Mouse (Mus musculus) intestine, embryonic 16.5 days (tissue): ENCODE measurements at regions not wholly inside any gene's neighbourhood (a gene's known extent, or its start where the extent isn't known, plus 50 kb on each side); places are given as distances from the start of the nearest gene placed in this dataset.
"Not testable (repeated sequence)": the region's sequence is repeated elsewhere in the genome, so short reads cannot be mapped to it uniquely, and the experiment has no call there.

Source experiments
- ATAC-seq: fragments of 200-750 bp; cut with Nextera tagmentation; 2 replicates; pipeline ENCODE4 v1.8.0; 2017; ENCODE audit warnings: moderate TSS enrichment, moderate library complexity
- H3K27ac ChIP-seq: fragments of 300-500 bp; sonication (generic); 2 replicates; pipeline ENCODE4 v1.5.1; 2014; ENCODE audit warnings: mild to moderate bottlenecking, low read length
- H3K27me3 ChIP-seq: fragments of 300-500 bp; sonication (generic); replicated peaks from 2 replicates; pipeline ENCODE4 v1.6.1; 2014; ENCODE audit warnings: low read length, control low read depth, mixed read lengths; ENCODE audit not compliant: control insufficient read depth, insufficient read depth
- H3K36me3 ChIP-seq: fragments of 300-500 bp; sonication (generic); 2 replicates; pipeline ENCODE4 v1.6.1; 2014; ENCODE audit warnings: low read length, control low read depth; ENCODE audit not compliant: control insufficient read depth, insufficient read depth
- H3K4me1 ChIP-seq: fragments of 300-500 bp; sonication (generic); 2 replicates; pipeline ENCODE4 v1.6.1; 2014; ENCODE audit warnings: low read length, control low read depth, mixed read lengths; ENCODE audit not compliant: control insufficient read depth, insufficient read depth
- H3K4me2 ChIP-seq: fragments of 300-500 bp; sonication (generic); 2 replicates; pipeline ENCODE4 v1.6.1; 2014; ENCODE audit warnings: low read depth, low read length, control low read depth
- H3K4me3 ChIP-seq: fragments of 300-500 bp; sonication (generic); 2 replicates; pipeline ENCODE4 v1.5.1; 2014; ENCODE audit warnings: mild to moderate bottlenecking, low read length
- H3K9ac ChIP-seq: fragments of 300-500 bp; sonication (generic); 2 replicates; pipeline ENCODE4 v1.6.1; 2014; ENCODE audit warnings: low read depth, low read length
- H3K9me3 ChIP-seq: fragments of 300-500 bp; sonication (generic); 2 replicates; pipeline ENCODE4 v1.6.1; 2016; ENCODE audit warnings: low read length, control low read depth; ENCODE audit not compliant: control insufficient read depth
- WGBS: fragments of 180-500 bp; shearing (Covaris S2); extraction: QIAGEN DNeasy Blood & Tissue Kit; methylation state at CpG from one replicate; pipeline ENCODE4 v1.1.7; 2014; 5-methylcytosine and 5-hydroxymethylcytosine counted together

DNA sequence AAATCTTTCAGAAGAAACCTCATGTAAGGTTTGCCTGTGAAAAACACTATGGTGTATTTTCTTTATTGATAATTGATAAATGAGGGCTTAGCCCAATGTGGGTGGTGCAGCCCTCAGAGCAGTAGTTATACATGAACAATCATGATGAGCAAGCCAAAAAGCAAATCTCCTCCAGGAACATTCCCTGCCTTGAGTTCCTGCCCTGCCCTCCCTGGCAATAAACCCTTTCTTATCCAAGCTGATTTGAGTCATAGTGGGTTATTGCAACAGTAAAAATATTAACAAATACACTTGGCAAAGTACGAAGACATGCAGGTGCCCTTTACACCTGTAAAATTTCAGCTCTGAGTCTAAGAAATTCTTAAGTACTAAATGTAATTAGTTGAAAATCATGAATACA lies 229.8 kb downstream of the Casp12 start:
- H3K9me3 ChIP-seq = no peaks in the 10 kb centered on the region
- H3K9ac ChIP-seq = no peak overlapping the region
- no peaks in the 10 kb centered on the region for H3K4me1 ChIP-seq
- H3K36me3 ChIP-seq = no peaks in the 10 kb centered on the region
- 64% methylated on average over 1 of the region's 1 CpGs for WGBS
- H3K27me3 ChIP-seq = no peaks in the 10 kb centered on the region
- no peak overlapping the region for H3K4me3 ChIP-seq
- H3K27ac ChIP-seq = no peak overlapping the region
- no peak overlapping the region for H3K4me2 ChIP-seq
- ATAC-seq = peak; percentile 76

DNA sequence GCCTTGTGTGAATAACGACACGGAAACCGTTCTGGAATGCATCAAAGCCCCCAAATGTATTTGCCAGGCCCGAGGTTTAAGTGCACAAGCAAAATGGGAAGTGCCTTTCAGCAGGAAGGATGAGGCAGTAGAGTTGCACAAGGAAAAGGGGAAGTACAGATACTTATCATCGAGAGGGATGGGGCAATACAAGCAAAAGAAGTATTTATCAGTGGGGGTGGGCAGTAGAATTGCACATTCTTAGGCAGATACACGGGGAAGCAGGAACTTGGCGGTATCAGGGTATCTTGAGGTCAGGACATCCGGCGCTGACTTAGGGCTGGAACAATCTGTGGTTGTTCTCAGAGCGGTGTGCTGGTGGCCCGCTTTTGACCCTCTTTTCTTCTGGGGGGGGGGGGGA lies 232.9 kb downstream of the Casp12 start:
- not testable (repeated sequence) for ATAC-seq, H3K27me3 ChIP-seq, H3K4me3 ChIP-seq, H3K27ac ChIP-seq, H3K9ac ChIP-seq, H3K4me2 ChIP-seq, H3K4me1 ChIP-seq, H3K36me3 ChIP-seq, H3K9me3 ChIP-seq
- 79% methylated on average over 11 of the region's 11 CpGs for WGBS

DNA sequence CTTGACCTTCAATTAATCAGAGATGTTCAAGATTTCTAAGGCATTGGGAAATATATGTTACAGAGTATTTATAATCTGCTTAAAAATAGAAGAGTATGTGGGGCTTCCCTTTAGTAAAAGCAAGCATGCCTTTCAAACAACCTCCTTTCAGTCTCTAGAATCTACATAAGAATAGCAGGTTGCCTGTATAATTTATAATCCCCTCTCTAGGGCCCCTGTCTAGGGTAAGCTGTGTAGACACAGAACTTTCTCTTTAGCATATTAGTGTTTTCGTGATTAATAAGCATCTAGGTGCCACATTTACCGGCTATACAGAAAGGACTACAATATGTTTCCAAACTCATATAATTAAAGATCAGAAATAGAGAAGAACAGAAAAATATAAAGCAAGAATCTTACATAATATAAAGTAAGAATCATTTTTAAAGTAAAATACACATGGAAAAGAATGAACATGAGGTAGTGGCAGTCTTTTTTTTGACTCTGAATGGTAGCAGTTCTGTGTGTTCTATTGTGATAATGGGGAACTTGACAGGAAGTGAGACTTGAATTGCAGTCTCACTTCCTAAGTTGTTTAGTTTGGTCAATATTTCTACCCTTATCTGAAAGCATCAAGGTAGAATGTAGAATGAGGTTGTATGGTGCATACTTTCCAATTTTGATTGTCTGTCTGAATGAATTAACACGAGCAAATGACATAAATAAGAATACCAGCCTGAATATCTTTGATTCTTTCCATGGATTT lies 250.8 kb downstream of the Casp12 start:
- H3K4me1 ChIP-seq = no peaks in the 10 kb centered on the region
- no peaks in the 10 kb centered on the region for H3K9me3 ChIP-seq
- no peak overlapping the region for H3K4me3 ChIP-seq
- H3K27me3 ChIP-seq = no peaks in the 10 kb centered on the region
- ATAC-seq = no peak
- no peak overlapping the region for H3K4me2 ChIP-seq
- H3K27ac ChIP-seq = no peak overlapping the region
- H3K9ac ChIP-seq = no peak overlapping the region
- H3K36me3 ChIP-seq = no peaks in the 10 kb centered on the region
- WGBS = 79% methylated on average over 3 of the region's 3 CpGs

DNA sequence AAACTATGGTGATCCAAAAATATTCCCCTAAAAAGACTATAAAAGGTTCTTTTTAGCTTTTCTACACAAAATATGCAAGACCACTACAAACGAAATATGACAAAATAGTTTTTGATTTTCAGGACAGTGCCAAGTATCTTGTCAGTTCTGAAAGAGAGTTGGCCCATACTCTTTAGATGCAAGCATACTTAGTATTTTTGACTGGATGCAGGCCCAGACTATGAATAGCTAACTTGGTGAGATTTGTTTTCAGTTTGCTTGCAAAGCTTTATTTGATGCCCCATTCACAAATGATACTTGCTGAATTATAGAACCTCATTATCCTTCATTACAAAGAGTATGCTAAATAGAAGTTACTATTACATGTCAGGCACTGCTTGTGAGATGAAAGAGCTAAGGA lies 258.8 kb downstream of the Casp12 start:
- H3K9ac ChIP-seq = no peak overlapping the region
- H3K4me2 ChIP-seq = no peak overlapping the region
- H3K27ac ChIP-seq = no peak overlapping the region
- ATAC-seq = no peak
- H3K9me3 ChIP-seq = no peaks in the 10 kb centered on the region
- no peaks in the 10 kb centered on the region for H3K27me3 ChIP-seq
- H3K36me3 ChIP-seq = no peaks in the 10 kb centered on the region
- no peaks in the 10 kb centered on the region for H3K4me1 ChIP-seq
- WGBS = 49% methylated on average over 1 of the region's 1 CpGs
- H3K4me3 ChIP-seq = no peak overlapping the region

DNA sequence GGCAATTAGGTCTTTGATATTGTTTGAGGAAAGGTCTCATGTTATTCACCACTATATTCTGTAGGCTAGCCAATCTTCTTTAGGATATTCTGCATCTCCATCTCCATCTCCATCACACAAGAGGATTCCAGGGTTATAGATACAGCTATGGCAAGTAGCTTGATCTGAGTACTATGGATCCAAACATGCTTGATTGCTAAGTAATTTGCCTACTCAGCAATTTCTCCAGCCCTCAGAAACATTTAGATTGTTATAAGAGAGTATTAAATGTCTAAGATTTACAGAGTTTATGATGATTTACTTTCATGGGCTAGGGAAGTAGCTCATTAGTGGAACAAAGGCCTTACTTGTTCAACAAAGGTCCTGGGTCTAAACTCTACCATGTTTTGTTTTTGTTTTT lies 259.8 kb downstream of the Casp12 start:
- Histone ChIP-seq H3K9me3 (no peaks in the 10 kb centered on the region), H3K9ac (no peak overlapping the region), H3K4me3 (no peak overlapping the region), H3K36me3 (no peaks in the 10 kb centered on the region), H3K27ac (no peak overlapping the region), H3K4me2 (no peak overlapping the region), H3K4me1 (no peaks in the 10 kb centered on the region), H3K27me3 (no peaks in the 10 kb centered on the region)
- ATAC-seq = no peak

DNA sequence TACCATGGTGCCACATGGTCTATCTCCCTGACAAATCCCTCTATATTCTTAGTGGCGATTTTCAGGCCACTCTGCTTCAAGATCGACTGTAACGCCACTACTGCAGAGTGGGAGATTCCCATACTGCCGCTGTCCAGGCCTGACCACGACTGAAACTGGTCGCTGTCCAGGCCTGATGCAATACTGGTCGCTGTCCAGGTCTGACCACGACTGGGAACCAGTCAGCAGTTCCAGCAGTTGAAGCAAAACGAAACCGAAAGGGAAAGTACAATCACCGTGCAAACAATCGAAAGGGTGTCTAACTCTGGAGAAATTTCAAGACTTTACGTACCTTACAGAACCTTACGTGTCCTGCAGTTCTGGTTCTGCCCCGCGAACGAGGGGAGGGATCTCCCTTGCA lies 271.5 kb downstream of the Casp12 start:
- H3K4me2 ChIP-seq = no peak overlapping the region
- ATAC-seq = no peak
- 92% methylated on average over 17 of the region's 17 CpGs for WGBS
- no peak overlapping the region for H3K27ac ChIP-seq
- no peaks in the 10 kb centered on the region for H3K9me3 ChIP-seq
- H3K27me3 ChIP-seq = no peaks in the 10 kb centered on the region
- no peak overlapping the region for H3K4me3 ChIP-seq
- no peak overlapping the region for H3K9ac ChIP-seq
- no peaks in the 10 kb centered on the region for H3K36me3 ChIP-seq
- no peaks in the 10 kb centered on the region for H3K4me1 ChIP-seq

DNA sequence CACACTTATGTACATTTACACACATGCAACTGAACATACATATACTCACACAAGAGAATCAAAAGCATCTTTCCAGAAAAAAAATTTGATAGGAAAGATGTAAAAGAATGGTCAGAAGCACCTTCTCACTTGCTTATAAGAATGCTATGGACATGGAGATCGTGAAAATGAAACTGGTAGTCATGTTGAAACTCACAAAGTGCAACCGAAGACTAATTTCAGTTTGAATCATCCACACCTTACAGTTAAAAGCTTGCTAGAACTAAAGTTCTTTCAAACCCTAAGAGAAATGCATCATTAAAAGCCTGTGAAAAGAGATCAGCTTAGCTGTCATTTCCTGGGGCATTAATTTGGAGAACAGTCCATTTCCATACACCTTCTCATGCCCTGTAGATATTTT lies 278.2 kb downstream of the Casp12 start:
- Histone ChIP-seq H3K27ac (no peak overlapping the region), H3K9ac (no peak overlapping the region), H3K36me3 (no peaks in the 10 kb centered on the region), H3K9me3 (no peaks in the 10 kb centered on the region), H3K4me2 (no peak overlapping the region), H3K4me3 (no peak overlapping the region), H3K4me1 (no peaks in the 10 kb centered on the region), H3K27me3 (no peaks in the 10 kb centered on the region)
- 92% methylated on average over 2 of the region's 2 CpGs for WGBS
- ATAC-seq = no peak

DNA sequence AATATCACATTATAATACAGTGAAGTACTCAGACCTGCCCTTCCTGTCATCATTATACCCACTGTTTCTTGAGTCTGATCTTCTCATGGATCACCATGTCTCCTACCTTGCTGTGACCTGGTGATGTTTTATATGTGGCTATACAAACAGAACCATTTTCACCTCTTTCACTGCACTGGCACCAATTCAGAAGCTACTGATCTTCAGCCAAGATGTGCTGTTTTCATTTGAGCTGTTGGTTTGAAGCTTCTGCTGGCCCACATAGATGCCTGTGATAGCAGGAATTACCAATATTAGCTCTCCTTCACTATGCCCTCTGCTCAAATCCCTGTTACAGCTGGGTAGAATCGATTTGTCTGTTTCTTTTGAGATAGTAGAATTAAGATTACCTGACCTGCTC lies 282.3 kb downstream of the Casp12 start:
- no peaks in the 10 kb centered on the region for H3K4me1 ChIP-seq
- H3K9ac ChIP-seq = no peak overlapping the region
- H3K4me2 ChIP-seq = no peak overlapping the region
- no peaks in the 10 kb centered on the region for H3K27me3 ChIP-seq
- H3K36me3 ChIP-seq = no peaks in the 10 kb centered on the region
- WGBS = 57% methylated on average over 1 of the region's 1 CpGs
- H3K4me3 ChIP-seq = no peak overlapping the region
- H3K27ac ChIP-seq = no peak overlapping the region
- H3K9me3 ChIP-seq = no peaks in the 10 kb centered on the region
- ATAC-seq = no peak

DNA sequence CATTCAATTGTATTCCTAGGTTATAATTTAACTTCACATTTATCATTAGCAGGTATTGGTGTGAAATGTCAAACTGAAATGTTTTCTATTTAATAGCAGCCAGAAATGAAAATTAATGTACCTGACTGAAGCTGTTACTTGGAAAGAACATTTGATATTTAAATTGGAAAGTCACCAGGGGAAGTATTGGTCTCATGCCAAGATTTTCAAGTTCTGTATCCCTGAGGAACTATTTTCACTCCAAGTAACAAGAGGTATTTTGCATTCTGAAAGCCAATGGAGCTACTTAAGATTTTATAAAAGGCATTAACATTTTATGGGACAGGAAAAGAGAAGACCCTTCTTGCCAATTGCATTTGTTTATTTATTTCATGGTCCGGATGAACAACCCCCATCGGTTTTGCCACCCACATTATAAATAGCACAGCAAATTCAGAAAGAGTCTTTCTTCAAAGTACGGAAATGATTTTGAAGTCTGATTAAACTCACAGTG lies 289.3 kb downstream of the Casp12 start:
- ATAC-seq = no peak

DNA sequence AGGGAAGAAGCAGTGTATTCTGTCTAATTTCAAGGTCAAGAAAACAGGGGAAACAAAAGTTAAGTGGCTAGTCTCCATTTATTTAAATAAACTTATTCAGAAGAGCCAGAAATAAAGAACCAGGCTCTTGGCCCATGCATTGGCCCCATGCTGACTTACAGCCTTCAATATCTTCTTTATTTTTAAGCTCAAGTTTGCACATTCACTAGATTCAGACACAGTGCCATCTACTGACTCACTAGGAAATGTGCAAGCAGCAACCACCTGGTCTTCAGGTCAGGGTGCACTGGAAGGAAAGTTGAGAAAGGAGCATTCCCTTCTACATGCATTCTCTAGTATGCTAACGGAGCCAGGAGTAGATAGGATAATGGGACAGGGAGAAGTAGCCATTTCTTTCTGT lies 289.7 kb downstream of the Casp12 start:
- H3K9me3 ChIP-seq = no peaks in the 10 kb centered on the region
- no peak overlapping the region for H3K9ac ChIP-seq
- no peak overlapping the region for H3K27ac ChIP-seq
- H3K4me1 ChIP-seq = no peaks in the 10 kb centered on the region
- H3K4me3 ChIP-seq = no peak overlapping the region
- no peak overlapping the region for H3K4me2 ChIP-seq
- H3K36me3 ChIP-seq = no peaks in the 10 kb centered on the region
- WGBS = 24% methylated on average over 1 of the region's 1 CpGs
- H3K27me3 ChIP-seq = no peaks in the 10 kb centered on the region
- peak; percentile 59; the same call in 1 of the 2 replicates for ATAC-seq

More for the DNA sequence above, 289.3 kb downstream of the Casp12 start:
- Histone ChIP-seq H3K9ac (no peak overlapping the region), H3K4me1 (no peaks in the 10 kb centered on the region), H3K36me3 (no peaks in the 10 kb centered on the region), H3K27me3 (no peaks in the 10 kb centered on the region), H3K4me2 (no peak overlapping the region), H3K4me3 (no peak overlapping the region), H3K27ac (no peak overlapping the region), H3K9me3 (no peaks in the 10 kb centered on the region)
- WGBS = 55% methylated on average over 3 of the region's 3 CpGs
